Mouse (Mus musculus): Measurements from ENCODE around the gene Wfdc3. TPM values are rescaled to one million over a fixed set of nuclear protein-coding genes. Genes with fewer than 3 reads are reported as not detected.

Gene Wfdc3
- polyA plus RNA-seq, 1 experiment = 0.23 TPM

GRCm38 (mm10) chr2:164784869-164785420, 39.2 kb upstream of the Wfdc3 start:
- Histone ChIP-seq H3K4me3 (ENCODE audit: control insufficient read depth, insufficient read depth, low read length) (no peak overlapping the region; the same call in 1 of the 2 replicates), H3K4me1 (replicated peaks; ENCODE audit: control insufficient read depth, insufficient read depth, low read length) (peaks cover 8% of the 10 kb centered on the region), H3K36me3 (ENCODE audit: control insufficient read depth, insufficient read depth, low read length) (no peaks in the 10 kb centered on the region), H3K27me3 (ENCODE audit: control insufficient read depth, insufficient read depth, low read length) (no peaks in the 10 kb centered on the region), H3K27ac (ENCODE audit: control insufficient read depth, insufficient read depth, low read length) (no peak overlapping the region)
- DNase-seq = no peak
- TF ChIP-seq CTCF (IDR thresholded peaks at IDR 0.05; ENCODE audit: borderline replicate concordance, control insufficient read depth, extremely low read depth, insufficient read depth, low read length, poor library complexity) (no peak), POLR2A (IDR thresholded peaks at IDR 0.05; ENCODE audit: control insufficient read depth, extremely low read depth, insufficient read depth, low read length, poor library complexity) (no peak)
- WGBS = 15% methylated on average over 7 of the region's 7 CpGs

GRCm38 (mm10) chr2:164783926-164784581, 38.3 kb upstream of the Wfdc3 start:
- Histone ChIP-seq H3K27me3 (ENCODE audit: control insufficient read depth, insufficient read depth, low read length) (no peaks in the 10 kb centered on the region), H3K36me3 (ENCODE audit: control insufficient read depth, insufficient read depth, low read length) (no peaks in the 10 kb centered on the region), H3K4me1 (replicated peaks; ENCODE audit: control insufficient read depth, insufficient read depth, low read length) (peaks cover 8% of the 10 kb centered on the region), H3K27ac (ENCODE audit: control insufficient read depth, insufficient read depth, low read length) (no peak overlapping the region), H3K4me3 (ENCODE audit: control insufficient read depth, insufficient read depth, low read length) (no peak overlapping the region)
- no peak for TF ChIP-seq POLR2A (IDR thresholded peaks at IDR 0.05; ENCODE audit: control insufficient read depth, extremely low read depth, insufficient read depth, low read length, poor library complexity)
- TF ChIP-seq CTCF (IDR thresholded peaks at IDR 0.05; ENCODE audit: borderline replicate concordance, control insufficient read depth, extremely low read depth, insufficient read depth, low read length, poor library complexity) = no peak
- 84% methylated on average over 7 of the region's 7 CpGs for WGBS
- no peak for DNase-seq

- TF ChIP-seq POLR2A (IDR thresholded peaks at IDR 0.05; ENCODE audit: control insufficient read depth, extremely low read depth, insufficient read depth, low read length, poor library complexity) (no peak), CTCF (IDR thresholded peaks at IDR 0.05; ENCODE audit: borderline replicate concordance, control insufficient read depth, extremely low read depth, insufficient read depth, low read length, poor library complexity) (no peak)
- H3K27ac ChIP-seq (ENCODE audit: control insufficient read depth, insufficient read depth, low read length) = no peak overlapping the region
- WGBS = 92% methylated on average over 4 of the region's 4 CpGs
- no peak overlapping the region for H3K4me3 ChIP-seq (ENCODE audit: control insufficient read depth, insufficient read depth, low read length)
- H3K27me3 ChIP-seq (ENCODE audit: control insufficient read depth, insufficient read depth, low read length) = no peaks in the 10 kb centered on the region
- no peaks in the 10 kb centered on the region for H3K36me3 ChIP-seq (ENCODE audit: control insufficient read depth, insufficient read depth, low read length)
- peaks cover 8% of the 10 kb centered on the region for H3K4me1 ChIP-seq (replicated peaks; ENCODE audit: control insufficient read depth, insufficient read depth, low read length)
- DNase-seq = no peak
These were observed 36.1 kb upstream of the Wfdc3 start for GRCm38 (mm10) chr2:164781876-164782275.

- H3K27me3 ChIP-seq (ENCODE audit: control insufficient read depth, insufficient read depth, low read length) = no peaks in the 10 kb centered on the region
- 89% methylated on average over 8 of the region's 8 CpGs for WGBS
- H3K27ac ChIP-seq (ENCODE audit: control insufficient read depth, insufficient read depth, low read length) = no peak within 1 kb of the TSS
These were observed 33.9 kb upstream of the Wfdc3 start, which contains the start of gene Tnnc2 for GRCm38 (mm10) chr2:164779481-164780086. TSS of gene Tnnc2 (minus strand) at chr2:164779967.

GRCm38 (mm10) chr2:164778809-164779208, 33.1 kb upstream of the Wfdc3 start:
- Histone ChIP-seq H3K27me3 (ENCODE audit: control insufficient read depth, insufficient read depth, low read length) (no peaks in the 10 kb centered on the region), H3K36me3 (ENCODE audit: control insufficient read depth, insufficient read depth, low read length) (no peaks in the 10 kb centered on the region), H3K4me1 (replicated peaks; ENCODE audit: control insufficient read depth, insufficient read depth, low read length) (no peaks in the 10 kb centered on the region), H3K27ac (ENCODE audit: control insufficient read depth, insufficient read depth, low read length) (no peak overlapping the region), H3K4me3 (ENCODE audit: control insufficient read depth, insufficient read depth, low read length) (no peak overlapping the region)
- no peak for DNase-seq
- no peak for TF ChIP-seq CTCF (IDR thresholded peaks at IDR 0.05; ENCODE audit: borderline replicate concordance, control insufficient read depth, extremely low read depth, insufficient read depth, low read length, poor library complexity)
- TF ChIP-seq POLR2A (IDR thresholded peaks at IDR 0.05; ENCODE audit: control insufficient read depth, extremely low read depth, insufficient read depth, low read length, poor library complexity) = no peak
- whole genome bisulfite sequencing = 83% methylated on average over 7 of the region's 7 CpGs

More at GRCm38 (mm10) chr2:164779481-164780086, 33.9 kb upstream of the Wfdc3 start, which contains the start of gene Tnnc2:
- H3K36me3 ChIP-seq (ENCODE audit: control insufficient read depth, insufficient read depth, low read length) = no peaks in the 10 kb centered on the region
- TF ChIP-seq POLR2A (IDR thresholded peaks at IDR 0.05; ENCODE audit: control insufficient read depth, extremely low read depth, insufficient read depth, low read length, poor library complexity) = no peak
- no peak for TF ChIP-seq CTCF (IDR thresholded peaks at IDR 0.05; ENCODE audit: borderline replicate concordance, control insufficient read depth, extremely low read depth, insufficient read depth, low read length, poor library complexity)
- no peaks in the 10 kb centered on the region for H3K4me1 ChIP-seq (replicated peaks; ENCODE audit: control insufficient read depth, insufficient read depth, low read length)
- DNase-seq = no peak
- H3K4me3 ChIP-seq (ENCODE audit: control insufficient read depth, insufficient read depth, low read length) = no peak within 1 kb of the TSS

- H3K27me3 ChIP-seq (ENCODE audit: control insufficient read depth, insufficient read depth, low read length) = no peaks in the 10 kb centered on the region
These were observed 32.2 kb upstream of the Wfdc3 start for GRCm38 (mm10) chr2:164778015-164778287.

More at GRCm38 (mm10) chr2:164778015-164778287, 32.2 kb upstream of the Wfdc3 start:
- WGBS = 92% methylated on average over 11 of the region's 11 CpGs
- no peak overlapping the region for H3K4me3 ChIP-seq (ENCODE audit: control insufficient read depth, insufficient read depth, low read length)
- DNase-seq = no peak
- H3K4me1 ChIP-seq (replicated peaks; ENCODE audit: control insufficient read depth, insufficient read depth, low read length) = no peaks in the 10 kb centered on the region
- no peaks in the 10 kb centered on the region for H3K36me3 ChIP-seq (ENCODE audit: control insufficient read depth, insufficient read depth, low read length)
- H3K27ac ChIP-seq (ENCODE audit: control insufficient read depth, insufficient read depth, low read length) = no peak overlapping the region
- TF ChIP-seq POLR2A (IDR thresholded peaks at IDR 0.05; ENCODE audit: control insufficient read depth, extremely low read depth, insufficient read depth, low read length, poor library complexity) (no peak), CTCF (IDR thresholded peaks at IDR 0.05; ENCODE audit: borderline replicate concordance, control insufficient read depth, extremely low read depth, insufficient read depth, low read length, poor library complexity) (no peak)
